Mouse (Mus musculus): ENCODE data around the gene Cep290. TPM values are rescaled to one million over a fixed set of nuclear protein-coding genes. Genes with fewer than 3 reads are reported as not detected.
A peak's percentile ranks its signal among the peaks of the same experiment; 100 is the strongest.
"Not testable (repeated sequence)": the region's sequence is repeated elsewhere in the genome, so short reads cannot be mapped to it uniquely, and the experiment has no call there.

Cep290 gene
- total RNA-seq (2021), result 1 to 10 TPM; 3.3 to 4.7 TPM
- long read RNA-seq, experiment 1, partial matches to known transcripts, result 0 of 1 reads
- long read RNA-seq, experiment 1, other reads (novel, unspliced or antisense), result 1 of 1 reads
- long read RNA-seq, experiment 2, partial matches to known transcripts, result 0 of 2 reads
- long read RNA-seq, experiment 2, other reads (novel, unspliced or antisense), result 2 of 2 reads

GRCm38 (mm10) chr10:100487097-100487978, at the start of gene Cep290, which contains the start of gene Tmtc3:
TSS of gene Cep290 (plus strand) at chr10:100487558.
TSS of gene Tmtc3 (minus strand) at chr10:100487350.
- peak; percentile 97 to 98 for DNase-seq

GRCm38 (mm10) chr10:100449394-100449793, 38.0 kb upstream of the Cep290 start:
- no peak for DNase-seq

DNA sequence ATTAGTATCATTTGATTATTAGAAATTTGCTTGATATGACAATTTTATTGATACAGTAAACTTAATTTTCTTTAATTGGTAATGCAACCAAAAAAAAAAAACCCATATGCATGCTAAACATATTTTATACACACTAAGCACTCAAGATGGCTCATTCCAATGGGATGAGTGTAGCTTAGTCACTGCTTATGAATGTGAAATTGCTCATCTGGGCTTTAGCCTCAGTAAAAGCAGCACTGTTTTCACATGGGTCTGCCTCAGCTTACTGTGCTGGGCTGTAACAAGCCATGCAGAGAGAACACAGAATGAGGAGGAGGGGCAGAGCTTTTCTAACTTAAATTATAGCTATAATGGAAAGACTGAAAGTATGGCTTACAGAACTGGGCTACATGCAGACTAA, 26.8 kb upstream of the Cep290 start:
- DNase-seq, result no peak

DNA sequence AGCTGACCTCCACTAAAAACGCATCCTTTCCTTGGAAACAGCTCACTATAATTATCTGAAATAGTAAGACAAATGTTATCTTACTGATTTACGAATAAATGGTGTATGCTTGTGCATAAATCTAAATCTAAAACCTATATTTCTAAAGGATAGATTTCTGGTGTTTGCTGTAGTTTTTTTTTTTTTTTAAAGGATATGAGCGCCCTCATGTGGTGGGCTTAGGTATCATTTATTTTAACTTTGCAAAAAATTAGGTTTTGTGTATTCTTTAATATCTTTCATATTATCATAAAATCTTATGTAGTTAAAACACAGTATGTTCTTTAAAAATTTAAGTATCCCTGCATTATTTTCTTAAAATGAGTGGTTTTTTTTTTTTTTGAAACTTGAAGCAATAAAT, 12.3 kb upstream of the Cep290 start:
- no peak for DNase-seq

GRCm38 (mm10) chr10:100479538-100479937, 7.8 kb upstream of the Cep290 start:
- DNase-seq, result no peak

- no peak for DNase-seq
Measured at GRCm38 (mm10) chr10:100486701-100487096, 659 bp upstream of the Cep290 start.

- DNase-seq, result no peak
Measured at GRCm38 (mm10) chr10:100491916-100492315, 4.6 kb downstream of the Cep290 start.

DNA sequence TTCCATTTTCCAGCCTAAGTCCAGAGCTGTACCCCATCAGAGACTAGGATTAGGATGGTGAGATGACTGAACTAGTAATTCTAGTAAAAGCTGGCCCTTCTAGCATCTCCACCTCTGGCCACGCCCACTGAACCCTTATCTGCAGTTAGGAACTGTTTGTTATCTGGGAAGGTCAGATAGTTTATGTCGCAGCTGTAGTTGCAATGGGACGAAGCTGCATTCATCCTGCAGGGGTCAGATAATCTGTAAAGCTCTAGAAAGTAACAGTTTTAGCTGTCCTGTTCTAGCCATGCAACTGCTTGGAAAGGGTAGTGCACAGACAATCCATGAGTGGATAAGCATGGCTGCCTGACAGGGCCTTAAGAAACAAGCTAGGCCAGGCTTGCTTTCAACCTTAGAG, 11.0 kb downstream of the Cep290 start:
- DNase-seq, result no peak

GRCm38 (mm10) chr10:100508170-100508569, 20.8 kb downstream of the Cep290 start:
- DNase-seq, result no peak

- no peak for DNase-seq
Measured at GRCm38 (mm10) chr10:100521617-100522016, 34.3 kb downstream of the Cep290 start.

DNA sequence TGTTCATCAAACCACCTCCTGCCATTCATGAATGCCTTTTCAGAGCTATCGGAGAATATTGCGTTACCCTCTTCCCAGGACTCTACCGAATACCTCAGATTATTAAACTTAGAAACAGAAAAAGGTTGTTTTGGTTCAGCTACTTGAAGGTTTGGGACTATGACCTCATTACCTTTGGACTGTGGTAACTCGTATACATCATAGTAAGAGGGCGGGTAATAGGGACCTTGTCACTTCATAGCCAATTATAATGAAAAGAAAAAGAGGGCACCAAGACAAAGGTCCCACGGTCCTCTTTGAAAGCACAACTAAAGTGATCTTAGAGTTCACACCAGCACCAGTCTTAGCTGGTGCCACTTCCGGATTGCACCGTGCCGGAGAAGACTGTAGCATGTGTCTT, 35.0 kb downstream of the Cep290 start:
- no peak for DNase-seq

DNA sequence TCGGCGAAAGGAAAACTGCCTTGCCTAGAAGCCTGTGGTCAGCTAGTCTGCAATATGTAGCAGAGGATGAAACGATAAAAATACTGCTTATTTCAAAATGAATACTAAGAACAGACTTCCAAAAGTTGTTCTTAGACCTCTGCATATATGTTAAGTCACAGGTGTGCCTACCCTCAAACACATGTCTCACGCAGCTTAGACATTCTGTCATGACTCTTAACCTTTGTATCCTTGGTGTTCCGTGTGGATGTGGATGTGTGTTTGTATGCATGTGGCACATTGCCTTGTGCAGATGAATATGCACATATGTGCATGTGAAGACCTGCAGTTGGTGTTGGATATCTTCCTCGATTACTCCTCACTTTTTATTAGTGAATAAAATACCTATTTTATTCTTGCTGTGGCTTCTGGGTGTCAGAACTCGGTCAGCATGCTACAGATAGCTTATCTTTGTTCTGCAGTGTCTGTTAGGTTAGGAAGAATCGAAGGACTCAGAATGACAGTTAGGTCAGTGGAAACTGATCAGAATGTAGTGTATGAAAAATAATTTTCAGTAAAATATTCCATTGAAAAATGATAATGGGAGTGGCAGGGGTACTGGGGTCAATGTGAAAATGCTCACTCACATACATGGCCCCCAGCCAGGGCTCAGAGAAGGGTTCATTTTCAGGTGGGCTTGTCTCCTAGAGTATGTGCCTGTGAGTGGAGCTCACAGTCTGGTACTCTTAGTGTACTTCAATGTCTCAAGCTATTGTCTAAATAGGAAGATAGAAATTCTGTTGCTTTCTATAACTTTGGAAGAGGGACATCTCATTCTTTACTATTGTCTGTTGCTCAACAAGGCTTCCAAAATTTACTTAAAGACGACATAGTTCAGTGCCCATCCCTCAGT, 37.4 kb downstream of the Cep290 start:
- no peak for DNase-seq

DNA sequence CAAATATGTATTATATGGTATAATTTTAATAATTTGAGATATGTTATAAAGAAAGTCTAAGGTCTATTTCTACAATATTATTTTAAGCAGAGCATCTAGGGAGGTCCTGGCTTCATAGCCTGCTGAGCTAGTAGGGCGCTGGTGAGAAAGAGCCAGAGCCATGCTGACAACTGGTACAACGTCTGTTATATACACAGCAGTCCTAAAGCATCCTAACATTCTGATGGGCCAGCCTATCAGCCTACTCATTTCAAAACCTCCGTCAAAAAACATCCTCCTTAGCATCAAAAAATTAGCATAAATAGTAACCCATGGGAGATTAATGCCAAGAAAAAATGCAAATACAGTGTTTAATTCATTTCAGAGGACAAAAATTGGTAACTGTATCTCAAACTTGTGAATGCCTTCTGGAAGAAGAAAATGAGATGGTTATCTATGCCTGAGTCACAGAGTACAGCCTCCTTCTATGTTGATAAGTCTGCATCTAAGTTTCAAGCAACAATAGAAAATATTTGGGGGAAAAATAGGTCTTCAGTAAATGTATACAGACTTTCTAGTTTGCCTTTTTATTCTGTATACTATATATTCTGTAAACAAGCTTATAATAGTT, 69.3 kb downstream of the Cep290 start:
- DNase-seq, result no peak

DNA sequence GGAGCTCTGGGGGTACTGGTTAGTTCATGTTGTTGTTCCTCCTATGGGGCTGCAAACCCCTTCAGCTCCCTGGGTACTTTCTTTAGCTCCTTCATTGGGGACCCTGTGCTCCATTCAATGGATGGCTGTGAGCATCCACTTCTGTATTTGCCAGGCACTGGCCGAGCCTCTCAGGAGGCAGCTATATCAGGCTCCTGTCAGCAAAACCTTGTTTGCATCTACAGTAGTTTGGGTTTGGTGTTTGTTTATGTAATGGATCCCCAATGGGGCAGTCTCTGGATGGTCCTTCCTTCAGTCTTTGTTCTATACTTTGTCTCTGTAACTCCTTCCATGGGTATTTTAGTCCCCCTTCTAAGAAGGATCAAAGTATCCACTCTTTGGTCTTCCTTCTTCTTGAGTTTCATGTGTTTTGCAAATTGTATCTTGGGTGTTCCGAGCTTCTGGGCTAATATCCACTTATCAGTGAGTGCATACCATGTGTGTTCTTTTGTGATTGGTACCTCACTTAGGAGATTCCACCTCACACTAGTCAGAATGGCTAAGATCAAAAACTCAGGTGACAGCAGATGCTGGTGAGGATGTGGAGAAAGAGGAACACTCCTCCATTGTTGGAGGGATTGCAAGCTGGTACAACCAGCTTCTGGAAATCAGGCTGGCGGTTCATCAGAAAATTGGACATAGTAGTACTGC, 73.0 kb downstream of the Cep290 start:
- not testable (repeated sequence) for DNase-seq

- no peak for DNase-seq
Measured at GRCm38 (mm10) chr10:100564112-100564511, 76.8 kb downstream of the Cep290 start.

- DNase-seq, result no peak
Measured at GRCm38 (mm10) chr10:100571707-100572106, 84.3 kb downstream of the Cep290 start.

GRCm38 (mm10) chr10:100574505-100575149, 87.3 kb downstream of the Cep290 start:
- DNase-seq, result no peak

DNA sequence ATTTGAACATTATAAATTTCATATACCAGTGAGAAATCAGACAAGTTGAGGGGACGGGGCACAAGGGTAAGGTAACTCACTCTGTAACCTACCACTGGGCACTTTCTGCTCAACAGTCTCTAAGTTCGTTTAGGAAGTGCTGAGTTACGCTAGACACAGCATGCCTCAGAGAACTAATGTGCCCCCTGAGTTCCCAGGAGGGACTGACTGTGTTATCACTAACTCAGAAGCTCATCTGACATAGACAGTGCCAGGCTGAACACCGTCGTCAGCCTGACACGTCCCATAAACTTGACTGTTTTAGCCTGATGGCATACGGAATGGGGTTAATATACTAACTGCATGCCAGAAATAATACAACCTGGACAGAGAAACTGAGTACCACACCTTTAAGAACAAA, 87.9 kb downstream of the Cep290 start:
- no peak for DNase-seq

DNA sequence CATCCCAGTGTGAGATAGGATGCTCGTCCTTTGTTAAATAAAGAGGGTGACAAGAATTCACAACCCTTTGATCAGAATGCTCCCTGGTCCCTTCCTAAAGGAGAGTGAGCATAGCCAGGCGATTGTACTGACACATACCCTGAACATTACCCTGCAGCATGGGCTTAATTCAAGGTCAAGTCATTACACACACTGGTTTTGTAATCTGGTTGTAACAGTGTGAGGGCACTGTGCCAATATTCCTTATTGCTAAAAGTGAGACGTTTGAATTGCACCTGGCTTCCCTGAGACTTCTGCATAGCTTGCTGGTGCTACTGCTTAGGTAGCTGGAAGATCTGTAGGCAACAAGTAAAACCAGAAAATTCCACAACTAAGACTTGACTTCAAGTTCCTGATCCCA, 96.8 kb downstream of the Cep290 start:
- DNase-seq, result no peak

- no peak for DNase-seq
Measured at GRCm38 (mm10) chr10:100588524-100588923, 101.2 kb downstream of the Cep290 start.

DNA sequence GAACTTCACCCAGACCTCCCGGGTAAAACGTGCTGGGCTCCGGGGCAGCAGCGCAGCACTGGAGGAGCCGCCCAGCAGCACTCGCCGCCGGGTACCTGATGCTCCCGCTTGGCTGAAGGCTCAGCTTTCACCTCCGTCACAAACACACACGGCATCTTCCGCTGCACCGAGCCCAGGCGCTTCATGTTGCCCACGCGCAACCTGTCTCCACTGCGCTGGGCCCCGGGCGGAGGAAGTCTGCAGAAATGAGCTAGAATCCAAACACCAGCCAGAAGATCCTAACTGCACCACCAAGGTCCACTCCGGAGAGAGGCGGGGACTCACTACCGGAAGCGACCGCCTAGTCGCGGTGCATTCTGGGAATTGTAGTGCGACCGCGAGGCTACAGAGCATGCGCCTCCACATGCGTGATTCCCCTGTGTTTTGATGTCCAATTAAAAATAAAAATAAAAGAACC, 101.6 kb downstream of the Cep290 start:
- peak; percentile 90 to 95 for DNase-seq

Data from heart, adult 18-20 months (tissue).